Mouse (Mus musculus) neutrophil, adult 59 days (primary cell): ENCODE measurements around the gene Fam90a1b. TPM values are rescaled to one million over a fixed set of nuclear protein-coding genes. Genes with fewer than 3 reads are reported as not detected.

Experiments
- total RNA-seq, 2 experiments: library from RNA; stranded (reverse); gene quantifications; 1 replicate in 1 of 2; 2 replicates in 1 of 2; pipeline ENCODE4 v1.2.4; 2023

Gene Fam90a1b
- total RNA-seq, result under 1 TPM in 1 of 2 experiments, not detected in 1; 0.18 TPM

DNA sequence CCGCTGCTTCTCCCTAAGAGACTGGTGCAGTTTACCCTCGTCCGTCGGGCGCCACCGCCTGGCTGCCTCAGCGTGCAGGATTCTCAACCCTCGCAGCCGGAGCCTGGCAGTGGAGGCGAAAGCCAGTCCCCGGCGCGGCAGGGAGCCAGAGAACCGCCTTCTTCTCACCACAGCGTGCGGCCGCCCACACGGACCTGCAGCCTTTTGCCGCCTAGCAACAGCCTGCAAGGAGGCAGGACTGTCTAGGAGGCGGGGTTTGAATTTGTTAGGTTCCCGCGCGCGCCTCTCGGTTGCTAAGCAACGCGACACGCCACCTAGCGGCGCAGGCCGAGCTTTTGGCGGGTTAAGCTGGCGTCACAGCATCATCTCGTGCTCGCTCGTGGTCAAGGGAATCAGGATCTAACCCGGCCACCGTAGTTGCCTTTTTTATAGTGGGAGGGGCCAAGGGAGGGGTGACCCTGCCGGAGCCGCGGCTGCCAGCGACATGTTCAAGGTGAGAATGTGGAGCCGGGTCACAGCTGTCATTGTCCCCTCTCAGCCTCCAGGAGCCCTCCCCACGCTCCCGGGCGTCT, at the start of gene Fam90a1b, which contains the start of gene Apoo:
Gene Fam90a1b, minus strand, starts transcription at position 108 of the 572 bp plus-strand sequence.
Gene Apoo, plus strand, starts transcription at position 448 of the 572 bp plus-strand sequence.

Other genes starting within 250 kb of the Fam90a1b start
- gene Zfx, start 243.1 kb downstream of the Fam90a1b start, total RNA-seq, result 10 to 100 TPM; 26.5 to 33.7 TPM
- gene Eif2s3x, start 153.9 kb downstream of the Fam90a1b start, total RNA-seq, result 10 to 100 TPM; 59.2 to 70.8 TPM
- gene Klhl15, start 132.2 kb downstream of the Fam90a1b start, total RNA-seq, result 1 to 10 TPM; 8.5 to 9.7 TPM
- 1 to 10 TPM; 5.5 to 5.8 TPM for gene Apoo, start 340 bp upstream of the Fam90a1b start, total RNA-seq
- 1 to 10 TPM; 1.0 to 1.2 TPM for gene Maged1, start 175.4 kb upstream of the Fam90a1b start, total RNA-seq